Mouse (Mus musculus) lung, adult 2 months (tissue): ENCODE results near the gene Olfr429. TPM values are rescaled to one million over a fixed set of nuclear protein-coding genes. Genes with fewer than 3 reads are reported as not detected.

ENCODE experiments used
- DNase-seq: peaks from one replicate; pipeline ENCODE4 v3.0.0; 2022
- H3K4me1 ChIP-seq: fragments of 200-500 bp; 2 replicates; pipeline ENCODE4 v1.6.1; 2011; ENCODE audit warnings: low read length; ENCODE audit not compliant: control insufficient read depth, insufficient read depth
- H3K4me3 ChIP-seq: fragments of 200-500 bp; replicated peaks from 2 replicates; pipeline ENCODE3; 2011; ENCODE audit warnings: low read depth, mild to moderate bottlenecking, control low read depth, low read length; ENCODE audit errors: extremely low read depth
- CTCF ChIP-seq: fragments of 200-500 bp; IDR thresholded peaks from 2 replicates; pipeline ENCODE4 v1.5.1; 2011; ENCODE audit warnings: mild to moderate bottlenecking, low read length, control low read depth; ENCODE audit not compliant: insufficient read depth
- POLR2A ChIP-seq: fragments of 200-500 bp; IDR thresholded peaks from 2 replicates; pipeline ENCODE4 v1.6.1; 2011; ENCODE audit warnings: low read depth, mild to moderate bottlenecking, control low read depth, low read length, borderline replicate concordance; ENCODE audit errors: extremely low read depth
- WGBS: fragments of 180-500 bp; shearing (Covaris S2); methylation state at CpG from one replicate; pipeline ENCODE4 v1.1.7; 2018; 5-methylcytosine and 5-hydroxymethylcytosine counted together
- polyA plus RNA-seq: library from polyadenylated mRNA; depleted of rRNA; stranded (reverse); fragments of >200 nt; gene quantifications from 2 replicates; pipeline ENCODE4 v1.2.3, GENCODE M21; 2012; rRNA removed

The Olfr429 gene
- polyA plus RNA-seq, 1 experiment: not detected

DNA sequence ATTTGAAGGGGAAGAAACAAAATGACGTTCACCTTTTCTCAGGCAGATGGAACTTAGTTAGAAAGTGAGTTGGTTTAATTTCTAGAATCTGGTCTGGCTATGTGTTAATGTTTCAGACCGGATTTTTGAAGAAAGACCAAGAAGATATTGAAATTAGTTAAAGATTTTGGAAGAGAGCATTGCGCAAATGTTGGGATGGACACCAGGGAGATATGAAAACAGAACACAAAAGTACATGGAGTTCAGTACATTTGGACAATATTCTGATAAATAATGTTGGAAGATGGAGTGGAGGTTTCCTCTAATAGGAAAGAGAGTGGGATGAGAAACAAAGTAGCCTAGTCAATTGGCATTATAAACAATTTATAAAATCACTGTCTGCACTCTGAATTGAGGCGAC lies 32.6 kb upstream of the Olfr429 start:
- no peak for DNase-seq
- H3K4me1 ChIP-seq: no peaks in the 10 kb centered on the region
- TF ChIP-seq CTCF (no peak), POLR2A (no peak)
- 74% methylated on average over 4 of the region's 4 CpGs for WGBS
- H3K4me3 ChIP-seq: no peak overlapping the region

DNA sequence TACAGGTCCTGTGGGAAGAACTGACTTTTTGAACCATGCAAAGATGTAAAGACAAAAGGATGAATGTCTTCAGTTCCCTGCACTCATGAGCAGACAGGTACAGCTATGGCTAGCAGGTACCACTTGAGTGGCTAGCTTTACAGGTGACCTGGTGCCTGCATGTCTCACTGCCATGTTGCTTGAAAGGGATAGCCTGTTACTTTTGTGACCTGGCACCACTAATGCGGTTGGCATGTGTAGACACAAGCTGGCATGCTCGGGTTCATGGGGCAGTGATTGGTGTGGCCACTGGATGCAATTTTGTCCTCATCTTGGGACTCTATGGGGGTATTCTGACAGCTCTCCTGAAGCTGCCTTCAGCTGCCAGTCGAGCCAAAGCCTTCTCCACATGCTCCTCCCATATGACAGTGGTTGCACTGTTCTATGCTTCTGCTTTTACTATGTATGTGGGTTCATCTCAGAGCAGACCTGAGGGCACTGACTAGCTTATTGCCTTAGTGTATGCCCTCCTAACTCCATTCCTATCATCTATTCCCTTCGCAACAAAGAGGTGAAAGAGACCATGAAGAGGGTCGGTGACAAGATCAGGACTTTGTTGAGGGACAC lies 32.1 kb upstream of the Olfr429 start:
- no peak overlapping the region for H3K4me3 ChIP-seq
- 66% methylated on average over 5 of the region's 5 CpGs for WGBS
- no peaks in the 10 kb centered on the region for H3K4me1 ChIP-seq
- no peak for TF ChIP-seq CTCF
- DNase-seq: no peak

DNA sequence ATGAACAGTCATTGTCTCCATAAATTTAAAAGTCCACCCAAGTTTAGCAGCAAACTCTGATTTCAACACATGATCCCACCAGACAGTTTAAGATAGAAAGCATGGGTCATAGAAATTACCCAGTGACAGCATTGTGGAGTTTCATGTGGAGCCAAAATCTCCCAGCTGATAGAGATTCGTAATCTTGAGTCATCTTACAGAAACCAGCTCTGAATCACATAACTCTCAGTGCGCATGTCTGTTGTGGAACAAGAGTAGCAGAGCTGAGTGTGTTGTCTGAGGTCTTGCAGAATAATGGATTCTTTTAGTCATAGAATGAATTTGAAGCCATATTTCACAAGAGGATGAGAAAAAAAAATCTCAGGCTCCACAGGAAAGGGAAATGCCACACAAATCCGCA lies 31.1 kb upstream of the Olfr429 start:
- Histone ChIP-seq H3K4me1 (no peaks in the 10 kb centered on the region), H3K4me3 (no peak overlapping the region)
- DNase-seq: no peak
- 64% methylated on average over 3 of the region's 3 CpGs for WGBS
- TF ChIP-seq POLR2A (no peak), CTCF (no peak)

DNA sequence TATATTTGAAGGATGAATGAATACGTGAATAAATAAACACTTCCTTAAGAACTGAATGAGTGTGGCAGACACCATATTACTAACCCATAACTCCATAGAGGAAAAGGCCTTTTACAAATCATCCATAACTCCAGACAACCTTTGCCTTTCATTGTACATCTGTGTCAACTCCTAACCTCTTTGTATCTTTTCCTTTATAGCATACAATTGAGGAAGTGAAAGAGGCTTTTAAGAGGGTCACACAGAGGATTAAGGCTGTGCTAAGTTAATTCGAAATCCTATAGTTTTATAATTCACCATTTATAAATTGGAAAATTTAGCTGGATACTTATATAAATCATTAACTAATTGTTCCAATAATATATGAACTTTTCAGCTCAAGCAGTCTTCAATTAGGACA lies 28.9 kb upstream of the Olfr429 start:
- WGBS: 72% methylated on average over 2 of the region's 2 CpGs
- DNase-seq: no peak
- Histone ChIP-seq H3K4me1 (no peaks in the 10 kb centered on the region), H3K4me3 (no peak overlapping the region)
- TF ChIP-seq CTCF (no peak), POLR2A (no peak)

DNA sequence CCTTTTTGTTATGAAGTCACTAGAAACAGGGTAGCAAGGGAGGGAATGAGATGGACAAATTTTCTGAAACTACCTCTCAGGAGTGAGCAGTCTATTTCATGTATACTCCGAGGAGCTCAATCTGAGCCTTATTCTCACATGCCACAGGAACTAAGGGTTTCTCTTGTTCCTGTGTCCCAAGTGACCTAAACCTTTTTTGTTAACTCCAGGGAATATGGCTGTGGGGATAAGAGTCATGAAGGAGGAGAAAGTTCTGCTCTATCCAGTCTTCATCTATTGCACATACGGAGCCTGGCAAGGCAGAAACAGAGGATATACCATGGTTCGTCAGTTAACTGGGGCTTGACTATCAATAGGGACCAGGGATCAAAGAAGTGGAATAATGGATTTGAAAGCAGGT lies 17.8 kb upstream of the Olfr429 start, which contains the start of gene Olfr430:
TSS of gene Olfr430 (plus strand) at position 301 of the 400 bp plus-strand sequence.
- no peak for DNase-seq
- WGBS: 86% methylated on average over 3 of the region's 3 CpGs

DNA sequence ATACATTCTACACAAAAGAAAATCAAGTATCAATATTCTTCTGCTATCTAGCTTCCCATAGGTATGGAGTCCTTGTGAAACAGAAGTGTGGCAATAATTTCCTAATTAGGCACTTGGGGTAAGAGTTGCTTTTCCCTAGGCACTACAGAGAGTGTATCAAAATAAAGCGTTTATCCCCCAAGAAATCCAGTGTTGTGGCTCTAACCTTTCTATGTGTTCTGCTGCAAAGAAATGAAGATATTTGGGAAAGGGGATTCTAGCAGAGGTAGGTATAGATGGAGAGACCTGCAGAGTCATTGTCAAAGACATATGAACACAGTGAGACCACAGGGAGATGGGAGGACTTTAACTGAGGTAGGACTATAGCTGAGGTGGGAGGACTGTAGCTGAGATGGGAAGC lies 12.5 kb downstream of the Olfr429 start, which contains the start of gene Olfr427:
TSS of gene Olfr427 (plus strand) at position 301 of the 400 bp plus-strand sequence.
- H3K4me3 ChIP-seq: no peak within 1 kb of the TSS
- no peak for DNase-seq
- TF ChIP-seq POLR2A: no peak
- no peak for TF ChIP-seq CTCF
- WGBS: 92% methylated on average over 1 of the region's 1 CpGs
- no peaks in the 10 kb centered on the region for H3K4me1 ChIP-seq

More for the DNA sequence above, 17.8 kb upstream of the Olfr429 start, which contains the start of gene Olfr430:
- no peak within 1 kb of the TSS for H3K4me3 ChIP-seq
- no peaks in the 10 kb centered on the region for H3K4me1 ChIP-seq
- TF ChIP-seq POLR2A: no peak
- no peak for TF ChIP-seq CTCF

DNA sequence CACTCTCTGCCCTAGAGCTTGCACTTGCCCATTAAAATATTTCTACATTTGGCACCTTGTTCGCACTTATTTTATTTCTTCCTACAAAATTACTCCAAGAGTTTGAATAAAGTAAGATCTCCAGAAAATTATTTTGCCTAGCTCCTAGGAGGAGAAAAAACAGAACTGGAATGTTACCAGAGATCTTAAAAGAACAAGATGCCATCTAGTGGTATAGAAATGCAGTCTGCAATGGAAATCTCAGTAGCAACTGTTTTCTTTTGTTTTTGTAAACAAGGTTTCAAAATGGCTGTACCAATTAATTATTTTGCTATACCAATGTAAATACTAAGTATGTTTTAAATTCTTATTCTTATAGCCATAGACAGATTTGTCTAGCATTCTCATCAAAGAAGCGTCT lies 19.6 kb downstream of the Olfr429 start:
- 51% methylated on average over 2 of the region's 2 CpGs for whole genome bisulfite sequencing
- Histone ChIP-seq H3K4me1 (no peaks in the 10 kb centered on the region), H3K4me3 (no peak overlapping the region)
- no peak for TF ChIP-seq POLR2A
- TF ChIP-seq CTCF: peak; percentile 6; the same call in 1 of the 2 replicates
- no peak for DNase-seq

DNA sequence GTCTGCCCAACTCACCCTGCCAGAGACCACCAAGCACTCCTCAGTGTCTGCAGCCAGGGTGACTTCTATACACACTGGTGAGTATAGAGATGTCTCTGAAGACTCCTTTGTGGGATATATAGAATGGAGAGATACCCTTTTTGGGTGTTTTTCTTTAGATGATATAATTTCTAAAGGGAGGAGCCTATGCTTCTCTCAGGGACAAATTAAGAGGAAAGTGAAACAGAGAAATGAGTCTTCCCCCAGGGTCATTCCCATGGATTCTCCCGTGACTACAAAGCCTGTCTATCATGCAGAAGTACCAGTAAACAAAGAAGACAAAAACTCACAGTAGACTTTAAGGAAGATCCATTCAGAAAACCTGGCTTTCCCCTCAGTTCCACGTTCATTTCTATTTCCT lies 36.9 kb downstream of the Olfr429 start, which contains the start of gene Olfr231:
TSS of gene Olfr231 (minus strand) at position 101 of the 400 bp plus-strand sequence.
- Histone ChIP-seq H3K4me1 (no peaks in the 10 kb centered on the region), H3K4me3 (no peak within 1 kb of the TSS)
- DNase-seq: no peak
- TF ChIP-seq CTCF (no peak), POLR2A (no peak)
- WGBS: 42% methylated on average over 2 of the region's 2 CpGs

DNA sequence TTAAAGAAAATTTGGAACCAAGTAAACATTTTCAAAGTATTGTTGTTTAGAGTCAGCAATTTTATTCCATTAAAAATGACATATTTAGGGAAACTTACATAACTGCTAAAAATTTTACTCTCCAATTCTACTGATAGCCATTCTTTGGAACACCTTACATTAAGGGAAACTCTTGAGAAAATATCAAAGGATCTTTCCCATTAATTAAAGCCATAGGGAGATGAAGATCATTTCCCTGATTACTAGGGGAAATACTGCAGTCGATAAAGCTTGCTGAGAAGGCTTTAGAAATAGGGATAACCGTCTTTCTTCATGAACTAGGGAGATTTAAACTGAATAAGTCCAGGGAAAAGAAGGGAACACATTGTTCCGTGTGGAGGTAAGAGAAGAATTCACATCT lies 47.1 kb downstream of the Olfr429 start, which contains the start of gene Olfr424:
TSS of gene Olfr424 (plus strand) at position 301 of the 400 bp plus-strand sequence.
- WGBS: 59% methylated on average over 3 of the region's 3 CpGs
- Histone ChIP-seq H3K4me1 (no peaks in the 10 kb centered on the region), H3K4me3 (no peak within 1 kb of the TSS)
- DNase-seq: no peak
- no peak for TF ChIP-seq POLR2A
- no peak for TF ChIP-seq CTCF

DNA sequence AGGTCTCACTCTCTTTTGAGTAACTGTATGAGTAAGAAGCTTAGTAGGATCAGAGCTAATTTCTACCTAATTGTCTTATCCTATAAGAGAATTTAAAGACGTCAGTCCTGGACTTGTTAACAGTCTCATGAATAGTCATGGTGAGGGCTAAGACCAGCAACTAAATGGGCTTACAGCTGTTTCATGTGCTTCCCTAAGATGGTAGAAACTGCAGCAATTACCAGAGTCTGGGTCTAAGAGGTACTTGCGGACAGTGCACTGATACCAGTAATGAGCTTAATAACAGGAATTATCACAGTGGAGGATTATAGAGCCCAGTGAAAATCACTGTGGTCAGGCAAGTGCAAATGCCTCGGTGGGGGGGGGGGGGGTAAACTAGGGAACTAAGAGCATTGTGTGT lies 47.9 kb downstream of the Olfr429 start:
- Histone ChIP-seq H3K4me1 (no peaks in the 10 kb centered on the region), H3K4me3 (no peak overlapping the region)
- DNase-seq: no peak
- WGBS: 69% methylated on average over 3 of the region's 3 CpGs
- TF ChIP-seq CTCF: no peak
- no peak for TF ChIP-seq POLR2A

Other genes with a start within 250 kb of the Olfr429 start
- 0.22 TPM in 1 of 2 replicates, not detected in the other for gene Ifi211, start 171.3 kb upstream of the Olfr429 start, polyA plus RNA-seq
- 5.1 and 5.5 TPM in 2 replicates for gene Mndal, start 141.8 kb upstream of the Olfr429 start, polyA plus RNA-seq
- gene Ifi203, start 141.7 kb upstream of the Olfr429 start, polyA plus RNA-seq: 8.8 and 10.4 TPM in 2 replicates
- gene Ifi202b, start 101.6 kb upstream of the Olfr429 start, polyA plus RNA-seq: 0.17 TPM in 1 of 2 replicates, not detected in the other
- 0.80 and 0.89 TPM in 2 replicates for gene Ifi205, start 52.5 kb upstream of the Olfr429 start, polyA plus RNA-seq
- 0.08 and 0.34 TPM in 2 replicates for gene Olfr433, start 43.6 kb upstream of the Olfr429 start, polyA plus RNA-seq
- 0.69 TPM in 1 of 2 replicates, not detected in the other for gene Olfr432, start 35.1 kb upstream of the Olfr429 start, polyA plus RNA-seq
- not detected in 2 replicates for gene Olfr430, start 17.7 kb upstream of the Olfr429 start, polyA plus RNA-seq
- gene Olfr427, start 12.6 kb downstream of the Olfr429 start, polyA plus RNA-seq: not detected in 2 replicates
- not detected in 2 replicates for gene Olfr231, start 36.8 kb downstream of the Olfr429 start, polyA plus RNA-seq
- not detected in 2 replicates for gene Olfr424, start 47.2 kb downstream of the Olfr429 start, polyA plus RNA-seq
- gene Olfr420, start 71.3 kb downstream of the Olfr429 start, polyA plus RNA-seq: not detected in 2 replicates
- 0.07 and 0.09 TPM in 2 replicates for gene Spta1, start 88.4 kb downstream of the Olfr429 start, polyA plus RNA-seq
- not detected in 2 replicates for gene Olfr419, start 167.7 kb downstream of the Olfr429 start, polyA plus RNA-seq
- 1.2 TPM in 1 of 2 replicates, not detected in the other for gene Mptx1, start 246.2 kb downstream of the Olfr429 start, polyA plus RNA-seq